Mouse (Mus musculus): ENCODE results near the gene Olfr518. TPM values are rescaled to one million over a fixed set of nuclear protein-coding genes. Genes with fewer than 3 reads are reported as not detected.

The Olfr518 gene
- polyA plus RNA-seq, 1 experiment from 2014 or later, result not detected

Other genes with a start within 250 kb of the Olfr518 start
- not detected in 2 replicates for gene Olfr509, start 233.1 kb downstream of the Olfr518 start, polyA plus RNA-seq (2015; fragmentation: Nextera tagmentation; extraction: Ambion mirVana)
- gene Olfr510, start 218.6 kb downstream of the Olfr518 start, polyA plus RNA-seq (2015; fragmentation: Nextera tagmentation; extraction: Ambion mirVana), result not detected in 2 replicates
- not detected in 2 replicates for gene Olfr512, start 171.7 kb downstream of the Olfr518 start, polyA plus RNA-seq (2015; fragmentation: Nextera tagmentation; extraction: Ambion mirVana)
- not detected in 2 replicates for gene Olfr513, start 134.0 kb downstream of the Olfr518 start, polyA plus RNA-seq (2015; fragmentation: Nextera tagmentation; extraction: Ambion mirVana)
- not detected in 2 replicates for gene Olfr514, start 59.0 kb downstream of the Olfr518 start, polyA plus RNA-seq (2015; fragmentation: Nextera tagmentation; extraction: Ambion mirVana)
- gene Olfr516, start 34.5 kb downstream of the Olfr518 start, polyA plus RNA-seq (2015; fragmentation: Nextera tagmentation; extraction: Ambion mirVana), result not detected in 2 replicates
- not detected in 2 replicates for gene Olfr517, start 12.6 kb downstream of the Olfr518 start, polyA plus RNA-seq (2015; fragmentation: Nextera tagmentation; extraction: Ambion mirVana)
- not detected in 2 replicates for gene Olfr519, start 9.4 kb upstream of the Olfr518 start, polyA plus RNA-seq (2015; fragmentation: Nextera tagmentation; extraction: Ambion mirVana)
- 0.08 TPM in 2 replicates for gene Nlrp10, start 45.2 kb upstream of the Olfr518 start, polyA plus RNA-seq (2015; fragmentation: Nextera tagmentation; extraction: Ambion mirVana)
- gene Eif3f, start 49.4 kb upstream of the Olfr518 start, polyA plus RNA-seq (2015; fragmentation: Nextera tagmentation; extraction: Ambion mirVana), result 76.7 and 85.0 TPM in 2 replicates
- 3.0 TPM in 2 replicates for gene Tub, start 65.3 kb upstream of the Olfr518 start, polyA plus RNA-seq (2015; fragmentation: Nextera tagmentation; extraction: Ambion mirVana)
- gene Ric3, start 198.3 kb upstream of the Olfr518 start, polyA plus RNA-seq (2015; fragmentation: Nextera tagmentation; extraction: Ambion mirVana), result 2.0 and 2.9 TPM in 2 replicates